Mouse (Mus musculus) limb, embryonic 12.5 days (tissue): ENCODE measurements around the gene Timm8a2. TPM values are rescaled to one million over a fixed set of nuclear protein-coding genes. Genes with fewer than 3 reads are reported as not detected.

Experiments used
- ATAC-seq: fragments of 200-750 bp; cut with Nextera tagmentation; 2 replicates; pipeline ENCODE4 v1.8.0; 2017; ENCODE audit warnings: low read depth, moderate TSS enrichment; ENCODE audit not compliant: insufficient number of reproducible peaks, insufficient read depth, low FRiP score, low TSS enrichment
- H3K27ac ChIP-seq: fragments of 300-500 bp; sonication (generic); 2 replicates; pipeline ENCODE4 v1.5.1; 2016; ENCODE audit warnings: mild to moderate bottlenecking, moderate library complexity
- H3K27me3 ChIP-seq: fragments of 300-500 bp; sonication (generic); 2 replicates; pipeline ENCODE4 v1.6.1; 2016; ENCODE audit warnings: mild to moderate bottlenecking, moderate library complexity
- H3K36me3 ChIP-seq: fragments of 300-500 bp; sonication (generic); 2 replicates; pipeline ENCODE4 v1.6.1; 2016; ENCODE audit warnings: mild to moderate bottlenecking, moderate library complexity
- H3K4me1 ChIP-seq: fragments of 300-500 bp; sonication (generic); replicated peaks from 2 replicates; pipeline ENCODE4 v1.6.1; 2016
- H3K4me2 ChIP-seq: fragments of 300-500 bp; sonication (generic); 2 replicates; pipeline ENCODE4 v1.6.1; 2016; ENCODE audit warnings: mild to moderate bottlenecking, moderate library complexity
- H3K4me3 ChIP-seq: fragments of 300-500 bp; sonication (generic); replicated peaks from 2 replicates; pipeline ENCODE4 v1.5.1; 2016; ENCODE audit warnings: mild to moderate bottlenecking
- H3K9ac ChIP-seq: fragments of 300-500 bp; sonication (generic); replicated peaks from 2 replicates; pipeline ENCODE4 v1.6.1; 2016; ENCODE audit warnings: mild to moderate bottlenecking, moderate library complexity
- H3K9me3 ChIP-seq: fragments of 300-500 bp; sonication (generic); 2 replicates; pipeline ENCODE4 v1.6.1; 2016; ENCODE audit warnings: mild to moderate bottlenecking, moderate library complexity
- WGBS: fragments of 180-500 bp; shearing (Covaris S2); methylation state at CpG from one replicate; pipeline ENCODE4 v1.1.7; 2016; 5-methylcytosine and 5-hydroxymethylcytosine counted together
- polyA plus RNA-seq: library from polyadenylated mRNA; unstranded; fragments of >200 nt; fragmentation: Nextera tagmentation; extraction: Ambion mirVana; gene quantifications from 2 replicates; pipeline ENCODE4 v1.2.1, GENCODE M21; 2016

Gene Timm8a2
- polyA plus RNA-seq, 1 experiment from 2014 or later = not detected

DNA sequence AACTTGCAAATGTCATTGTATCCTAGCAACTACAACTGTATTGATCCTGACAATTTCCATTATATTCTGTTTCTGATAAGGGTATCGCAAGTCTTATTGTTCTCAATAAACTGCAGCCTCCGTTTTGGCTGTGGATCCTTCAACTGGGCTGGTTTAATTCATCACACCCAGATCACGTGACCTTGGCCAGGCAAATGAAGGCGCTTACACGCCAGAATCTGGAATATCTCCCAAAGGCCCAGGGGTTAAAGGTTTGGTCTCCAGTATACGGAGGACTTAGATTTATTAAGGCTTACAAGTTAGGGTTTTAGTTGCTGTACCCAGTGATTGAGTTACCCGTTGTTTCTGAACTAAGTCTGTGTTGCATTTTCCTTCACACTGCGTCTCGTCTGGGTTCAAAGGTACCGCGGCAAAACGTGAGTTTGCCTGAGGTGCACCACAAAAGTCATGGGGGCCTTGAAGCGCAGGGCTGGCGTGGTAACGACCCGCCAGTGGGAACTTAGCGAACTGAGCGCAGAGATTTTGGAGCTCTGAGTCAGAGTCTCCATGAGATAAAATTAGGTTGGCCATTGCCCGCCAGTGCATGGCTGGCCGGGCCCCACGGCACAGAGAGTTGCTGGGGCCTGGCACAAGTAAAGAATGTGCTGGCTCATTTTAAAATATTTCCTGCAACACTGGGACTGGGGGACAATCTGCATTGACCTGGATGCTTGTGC is 41.2 kb downstream of the Timm8a2 start:
- no peak for ATAC-seq
- H3K4me1 ChIP-seq = no peaks in the 10 kb centered on the region
- H3K27me3 ChIP-seq = no peaks in the 10 kb centered on the region
- no peak overlapping the region for H3K4me3 ChIP-seq
- WGBS = 89% methylated on average over 21 of the region's 21 CpGs
- H3K36me3 ChIP-seq = no peaks in the 10 kb centered on the region
- no peak overlapping the region for H3K27ac ChIP-seq
- no peak overlapping the region for H3K9ac ChIP-seq
- H3K9me3 ChIP-seq = no peaks in the 10 kb centered on the region
- no peak overlapping the region for H3K4me2 ChIP-seq

DNA sequence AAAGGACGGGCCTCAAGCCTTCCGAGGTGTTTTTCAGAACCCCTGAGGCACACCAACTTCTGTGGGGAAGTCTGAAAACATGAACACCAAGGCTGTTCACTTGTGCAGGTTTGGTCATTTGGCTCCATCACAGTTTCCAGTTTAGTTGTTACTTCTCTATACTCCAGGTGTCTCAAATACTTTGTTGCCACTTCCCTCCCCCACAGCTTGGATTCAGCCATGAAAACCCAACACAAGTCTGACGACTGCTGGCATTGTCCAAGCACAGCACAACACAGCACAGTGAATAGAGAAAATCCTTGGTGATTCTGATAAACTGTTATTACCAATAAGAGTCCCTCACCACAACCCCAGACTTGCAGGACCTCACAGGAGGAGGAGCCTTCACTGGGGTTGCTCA is 42.5 kb downstream of the Timm8a2 start:
- WGBS = 77% methylated on average over 3 of the region's 3 CpGs
- Histone ChIP-seq H3K9me3 (no peaks in the 10 kb centered on the region), H3K9ac (no peak overlapping the region), H3K4me3 (no peak overlapping the region), H3K4me2 (no peak overlapping the region), H3K27me3 (no peaks in the 10 kb centered on the region), H3K4me1 (peaks cover 5% of the 10 kb centered on the region; the same call in 1 of the 2 replicates), H3K27ac (no peak overlapping the region), H3K36me3 (no peaks in the 10 kb centered on the region)
- ATAC-seq = no peak

DNA sequence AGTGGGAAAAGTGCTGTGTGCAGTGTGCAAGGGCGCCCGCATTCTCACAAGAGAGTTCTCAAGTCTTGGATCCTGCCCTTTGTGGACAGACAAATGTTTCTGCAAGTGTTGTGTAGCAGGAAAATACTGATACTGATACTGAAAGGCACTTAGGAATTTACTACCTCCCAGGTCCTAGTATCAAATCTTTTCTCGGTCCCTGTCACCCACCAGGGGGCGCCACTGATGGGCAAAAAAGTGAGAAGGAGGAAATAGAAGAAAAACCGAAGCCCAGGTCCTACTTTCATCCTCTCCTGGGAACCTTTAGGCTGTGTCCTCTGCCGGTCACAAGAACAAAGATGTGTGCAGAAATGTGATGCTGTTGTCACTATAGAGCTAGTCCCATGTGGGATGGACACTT is 45.0 kb downstream of the Timm8a2 start:
- no peak overlapping the region for H3K4me3 ChIP-seq
- H3K4me1 ChIP-seq = peaks cover 5% of the 10 kb centered on the region; the same call in 1 of the 2 replicates
- H3K9ac ChIP-seq = no peak overlapping the region
- H3K4me2 ChIP-seq = no peak overlapping the region
- 43% methylated on average over 6 of the region's 6 CpGs for WGBS
- no peaks in the 10 kb centered on the region for H3K36me3 ChIP-seq
- no peak for ATAC-seq
- no peak overlapping the region for H3K27ac ChIP-seq
- no peaks in the 10 kb centered on the region for H3K27me3 ChIP-seq
- H3K9me3 ChIP-seq = no peaks in the 10 kb centered on the region

DNA sequence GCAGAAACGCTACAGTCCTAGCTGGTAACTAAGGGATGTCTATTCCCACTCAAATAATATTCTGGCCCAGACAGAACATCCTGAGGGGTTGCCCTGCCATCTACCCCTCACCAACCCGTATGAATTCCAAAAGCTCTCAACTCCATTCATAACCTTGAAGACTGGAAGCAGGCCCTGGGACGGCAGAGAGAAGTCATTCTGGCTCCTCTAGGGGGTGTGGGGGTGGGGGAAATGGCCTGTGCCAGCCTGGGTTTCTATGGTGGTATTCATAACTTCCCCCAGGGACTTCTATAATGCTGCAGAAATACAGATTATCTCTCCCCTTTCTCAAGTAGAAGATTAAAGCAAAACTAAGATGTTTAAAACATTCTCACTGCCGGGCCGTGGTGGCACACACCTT is 45.4 kb downstream of the Timm8a2 start:
- peaks cover 5% of the 10 kb centered on the region; the same call in 1 of the 2 replicates for H3K4me1 ChIP-seq
- ATAC-seq = no peak
- no peak overlapping the region for H3K27ac ChIP-seq
- 0 out of 2 replicates have a peak, but pooled peaks cover 3% of the 10 kb centered on the region for H3K9me3 ChIP-seq
- 85% methylated on average over 5 of the region's 5 CpGs for WGBS
- H3K9ac ChIP-seq = no peak overlapping the region
- H3K4me3 ChIP-seq = no peak overlapping the region
- no peak overlapping the region for H3K4me2 ChIP-seq
- H3K27me3 ChIP-seq = no peaks in the 10 kb centered on the region
- no peaks in the 10 kb centered on the region for H3K36me3 ChIP-seq

DNA sequence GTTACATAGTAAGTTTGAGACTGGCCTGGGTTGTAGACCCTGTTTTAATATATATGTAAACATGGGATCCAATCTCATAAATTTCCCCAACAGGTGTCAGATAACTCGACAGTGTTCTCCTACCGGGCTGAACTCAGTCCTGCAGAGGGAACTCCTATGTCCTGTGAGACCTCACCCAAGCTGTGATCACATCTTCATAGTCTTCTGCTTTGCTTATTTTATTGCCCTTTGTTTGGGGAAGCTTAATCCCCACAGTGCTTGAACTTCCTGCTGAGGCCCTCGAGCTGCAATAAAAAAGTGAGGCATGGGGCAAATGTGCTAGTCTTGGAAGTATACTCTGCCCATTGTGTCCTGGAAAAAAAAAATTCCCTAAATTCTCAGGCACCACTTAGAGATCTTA is 46.8 kb downstream of the Timm8a2 start:
- Histone ChIP-seq H3K4me1 (peaks cover 5% of the 10 kb centered on the region; the same call in 1 of the 2 replicates), H3K9me3 (0 out of 2 replicates have a peak, but pooled peaks cover 10% of the 10 kb centered on the region), H3K27me3 (no peaks in the 10 kb centered on the region), H3K4me2 (no peak overlapping the region), H3K36me3 (no peaks in the 10 kb centered on the region), H3K4me3 (no peak overlapping the region), H3K9ac (no peak overlapping the region), H3K27ac (no peak overlapping the region)
- 21% methylated on average over 3 of the region's 3 CpGs for WGBS
- ATAC-seq = no peak

DNA sequence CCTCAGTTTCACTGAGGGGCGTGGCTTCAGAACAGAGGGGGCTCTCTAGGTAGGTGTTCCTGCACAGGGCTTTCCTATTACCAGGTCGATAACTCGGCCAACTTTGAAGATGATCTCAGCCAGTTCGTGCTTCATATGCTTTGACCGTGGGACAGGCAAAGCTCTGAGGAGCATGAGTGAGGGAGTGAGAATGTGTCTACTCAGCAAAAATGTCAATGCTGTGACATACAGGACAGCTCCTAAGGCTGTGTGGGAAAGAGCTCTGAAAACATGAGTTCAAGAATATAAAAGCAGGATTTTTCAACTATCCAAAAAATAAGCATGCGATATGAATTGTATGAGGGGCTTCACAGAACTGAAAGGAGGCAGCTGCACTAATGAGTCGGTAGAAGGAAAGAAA is 49.0 kb downstream of the Timm8a2 start:
- no peak overlapping the region for H3K4me3 ChIP-seq
- H3K9ac ChIP-seq = no peak overlapping the region
- no peak overlapping the region for H3K4me2 ChIP-seq
- H3K27me3 ChIP-seq = no peaks in the 10 kb centered on the region
- 83% methylated on average over 7 of the region's 7 CpGs for WGBS
- H3K27ac ChIP-seq = no peak overlapping the region
- H3K36me3 ChIP-seq = no peaks in the 10 kb centered on the region
- ATAC-seq = no peak
- peaks cover 5% of the 10 kb centered on the region; the same call in 1 of the 2 replicates for H3K4me1 ChIP-seq
- H3K9me3 ChIP-seq = 0 out of 2 replicates have a peak, but pooled peaks cover 10% of the 10 kb centered on the region

DNA sequence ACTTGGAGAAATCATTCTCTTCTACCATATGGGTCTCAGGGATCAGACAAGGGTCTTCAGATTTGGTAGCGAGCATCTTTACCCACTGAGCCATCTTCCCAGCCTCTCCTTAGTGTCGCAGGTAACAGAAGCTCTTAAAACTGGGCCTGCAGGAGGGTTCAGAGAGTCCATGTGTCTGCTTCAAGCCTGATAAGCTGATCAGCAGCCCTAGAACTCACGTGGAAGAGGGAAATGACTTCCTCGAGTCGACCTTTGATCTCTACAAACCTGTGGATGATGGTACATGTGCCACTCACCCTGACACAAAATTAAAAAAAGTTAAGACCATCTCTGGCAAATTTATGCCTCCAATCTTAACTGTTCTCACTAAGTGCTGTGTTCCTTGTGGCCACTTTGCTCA is 53.5 kb downstream of the Timm8a2 start:
- Histone ChIP-seq H3K4me3 (no peak overlapping the region), H3K36me3 (no peaks in the 10 kb centered on the region), H3K9ac (no peak overlapping the region), H3K27me3 (no peaks in the 10 kb centered on the region), H3K4me2 (no peak overlapping the region), H3K9me3 (0 out of 2 replicates have a peak, but pooled peaks cover 10% of the 10 kb centered on the region), H3K4me1 (no peaks in the 10 kb centered on the region), H3K27ac (no peak overlapping the region)
- WGBS = 82% methylated on average over 5 of the region's 5 CpGs
- no peak for ATAC-seq

Other genes starting within 250 kb of the Timm8a2 start
- gene Dock9, start 236.8 kb upstream of the Timm8a2 start, polyA plus RNA-seq = 5.1 and 6.4 TPM in 2 replicates
- 63.1 and 68.3 TPM in 2 replicates for gene Ubac2, start 156.1 kb upstream of the Timm8a2 start, polyA plus RNA-seq
- 0.45 and 0.51 TPM in 2 replicates for gene Gpr18, start 118.9 kb upstream of the Timm8a2 start, polyA plus RNA-seq
- gene Gpr183, start 69.5 kb upstream of the Timm8a2 start, polyA plus RNA-seq = 2.4 and 3.0 TPM in 2 replicates
- gene Tm9sf2, start 72.4 kb downstream of the Timm8a2 start, polyA plus RNA-seq = 124 and 132 TPM in 2 replicates
- 16.8 and 17.5 TPM in 2 replicates for gene Clybl, start 147.0 kb downstream of the Timm8a2 start, polyA plus RNA-seq